Mouse (Mus musculus) heart, embryonic 14.5 days (tissue): ENCODE data around the gene Pank4. TPM values are rescaled to one million over a fixed set of nuclear protein-coding genes. Genes with fewer than 3 reads are reported as not detected.
A peak's percentile ranks its signal among the peaks of the same experiment; 100 is the strongest.

Source experiments
- ATAC-seq: fragments of 200-750 bp; cut with Nextera tagmentation; 2 replicates; pipeline ENCODE4 v1.8.0; 2017; ENCODE audit warnings: low read depth, moderate TSS enrichment; ENCODE audit not compliant: insufficient number of reproducible peaks, insufficient read depth, low FRiP score
- H3K27ac ChIP-seq, 2 experiments: fragments of 200-500 bp in 1 of 2; fragments of 300-500 bp in 1 of 2; sonication (generic) in 1 of 2; replicated peaks in 1 of 2; 2 replicates each; pipeline ENCODE4 v1.5.1; 2012 to 2014; ENCODE audit warnings: low read depth in 2 of 2, low read length in 2 of 2, control low read depth in 1 of 2, mild to moderate bottlenecking in 1 of 2, mixed read lengths in 1 of 2; ENCODE audit not compliant: control insufficient read depth in 1 of 2, insufficient read depth in 1 of 2
- H3K27me3 ChIP-seq: fragments of 300-500 bp; sonication (generic); 2 replicates; pipeline ENCODE4 v1.6.1; 2014; ENCODE audit warnings: mild to moderate bottlenecking, low read length, control low read depth; ENCODE audit not compliant: control insufficient read depth, insufficient read depth
- H3K36me3 ChIP-seq: fragments of 300-500 bp; sonication (generic); 2 replicates; pipeline ENCODE4 v1.6.1; 2014; ENCODE audit warnings: mild to moderate bottlenecking, control low read depth, low read length, mixed read lengths; ENCODE audit not compliant: control insufficient read depth, insufficient read depth
- H3K4me1 ChIP-seq, 2 experiments: fragments of 200-500 bp in 1 of 2; fragments of 300-500 bp in 1 of 2; sonication (generic) in 1 of 2; 2 replicates each; pipeline ENCODE4 v1.6.1; 2012 to 2014; ENCODE audit warnings: low read length in 2 of 2, control low read depth in 1 of 2, mixed read lengths in 1 of 2; ENCODE audit not compliant: control insufficient read depth in 2 of 2, insufficient read depth in 2 of 2
- H3K4me2 ChIP-seq: fragments of 300-500 bp; sonication (generic); 2 replicates; pipeline ENCODE4 v1.6.1; 2014; ENCODE audit warnings: mild to moderate bottlenecking, low read length
- H3K4me3 ChIP-seq, 2 experiments: fragments of 200-500 bp in 1 of 2; fragments of 300-500 bp in 1 of 2; sonication (generic) in 1 of 2; 2 replicates each; pipeline ENCODE4 v1.5.1; 2012 to 2014; ENCODE audit warnings: low read length in 2 of 2, mild to moderate bottlenecking in 2 of 2, control low read depth in 1 of 2, low read depth in 1 of 2, moderate library complexity in 1 of 2; ENCODE audit not compliant: control insufficient read depth in 1 of 2, insufficient read depth in 1 of 2
- H3K9ac ChIP-seq: fragments of 300-500 bp; sonication (generic); 2 replicates; pipeline ENCODE4 v1.6.1; 2014; ENCODE audit warnings: mild to moderate bottlenecking, low read length
- H3K9me3 ChIP-seq: fragments of 300-500 bp; sonication (generic); 2 replicates; pipeline ENCODE4 v1.6.1; 2016; ENCODE audit warnings: low read length, control low read depth; ENCODE audit not compliant: control insufficient read depth
- WGBS: fragments of 180-500 bp; shearing (Covaris S2); extraction: QIAGEN DNeasy Blood & Tissue Kit; methylation state at CpG from one replicate; pipeline ENCODE4 v1.1.7; 2014; 5-methylcytosine and 5-hydroxymethylcytosine counted together
- polyA plus RNA-seq: library from polyadenylated mRNA; unstranded; fragments of >200 nt; fragmentation: Nextera tagmentation; extraction: Ambion mirVana; gene quantifications from 2 replicates; pipeline ENCODE4 v1.2.1, GENCODE M21; 2014

Gene Pank4
- polyA plus RNA-seq, 1 experiment from 2014 or later, result 42.1 TPM

- H3K4me1 ChIP-seq, result peaks cover 33 to 60% of the 10 kb centered on the region in 2 experiments
- no peaks in the 10 kb centered on the region for H3K9me3 ChIP-seq
- peaks cover 57% of the 10 kb centered on the region for H3K27me3 ChIP-seq
- H3K27ac ChIP-seq, result no peak overlapping the region
- no peak overlapping the region for H3K4me2 ChIP-seq
- no peak for ATAC-seq
- WGBS, result 77% methylated on average over 7 of the region's 7 CpGs
- H3K36me3 ChIP-seq, result peaks cover 10% of the 10 kb centered on the region; the same call in 1 of the 2 replicates
- H3K9ac ChIP-seq, result no peak overlapping the region
- H3K4me3 ChIP-seq, result no peak overlapping the region
Measured at GRCm38 (mm10) chr4:154962683-154963082, 1.2 kb upstream of the Pank4 start.

- Histone ChIP-seq H3K9me3 (no peaks in the 10 kb centered on the region), H3K4me2 (peak overlapping the region; percentile 71), H3K36me3 (peaks cover 11% of the 10 kb centered on the region; the same call in 1 of the 2 replicates), H3K4me1 (peaks cover 31 to 61% of the 10 kb centered on the region in 2 experiments), H3K27ac (no peak overlapping the region; a peak in 1 of 4 replicates), H3K27me3 (peaks cover 50% of the 10 kb centered on the region), H3K4me3 (peak overlapping the region; percentile 82 to 96), H3K9ac (peak overlapping the region; percentile 84)
- ATAC-seq, result no peak
- 41% methylated on average over 11 of the region's 11 CpGs for WGBS
Measured at GRCm38 (mm10) chr4:154963190-154963836, 610 bp upstream of the Pank4 start.

- Histone ChIP-seq H3K4me2 (peak overlapping the region; percentile 71), H3K27ac (peak overlapping the region; percentile 81 to 89), H3K4me1 (peaks cover 30 to 59% of the 10 kb centered on the region in 2 experiments), H3K36me3 (peaks cover 20% of the 10 kb centered on the region), H3K9me3 (no peaks in the 10 kb centered on the region), H3K27me3 (peaks cover 36% of the 10 kb centered on the region), H3K4me3 (peak overlapping the region; percentile 82 to 96), H3K9ac (peak overlapping the region; percentile 84)
- under 1% methylated on average over 36 of the region's 36 CpGs for WGBS
- ATAC-seq, result no peak; the same call in none of the 2 replicates
Measured at GRCm38 (mm10) chr4:154964581-154965235, 785 bp downstream of the Pank4 start.

GRCm38 (mm10) chr4:154965856-154966255, 1.9 kb downstream of the Pank4 start:
- 67% methylated on average over 3 of the region's 3 CpGs for WGBS

GRCm38 (mm10) chr4:154967173-154967572, 3.2 kb downstream of the Pank4 start:
- H3K27me3 ChIP-seq, result peaks cover 12% of the 10 kb centered on the region
- H3K27ac ChIP-seq, result peak overlapping the region in 1 of 2 experiments; percentile 48; a peak in 1 of 4 replicates
- peaks cover 28 to 45% of the 10 kb centered on the region in 2 experiments for H3K4me1 ChIP-seq
- no peak for ATAC-seq
- H3K36me3 ChIP-seq, result peaks cover 45% of the 10 kb centered on the region
- H3K4me3 ChIP-seq, result no peak overlapping the region
- no peaks in the 10 kb centered on the region for H3K9me3 ChIP-seq
- no peak overlapping the region for H3K4me2 ChIP-seq
- H3K9ac ChIP-seq, result no peak overlapping the region
- WGBS, result 66% methylated on average over 5 of the region's 5 CpGs

More at GRCm38 (mm10) chr4:154965856-154966255, 1.9 kb downstream of the Pank4 start:
- H3K4me1 ChIP-seq, result peaks cover 30 to 53% of the 10 kb centered on the region in 2 experiments
- peak overlapping the region; percentile 71 for H3K4me2 ChIP-seq
- peak overlapping the region; percentile 45 for H3K9ac ChIP-seq
- no peaks in the 10 kb centered on the region for H3K9me3 ChIP-seq
- peaks cover 32% of the 10 kb centered on the region for H3K36me3 ChIP-seq
- peak overlapping the region in 1 of 2 experiments; percentile 48; a peak in 3 of 4 replicates for H3K27ac ChIP-seq
- ATAC-seq, result no peak
- H3K27me3 ChIP-seq, result peaks cover 25% of the 10 kb centered on the region
- peak overlapping the region in 1 of 2 experiments; percentile 82; a peak in 1 of 4 replicates for H3K4me3 ChIP-seq

- Histone ChIP-seq H3K36me3 (peaks cover 90% of the 10 kb centered on the region), H3K4me2 (no peak overlapping the region), H3K27me3 (no peaks in the 10 kb centered on the region), H3K4me1 (peaks cover 2 to 9% of the 10 kb centered on the region in 2 experiments; a peak in 2 of 4 replicates), H3K4me3 (no peak overlapping the region), H3K9me3 (no peaks in the 10 kb centered on the region), H3K9ac (no peak overlapping the region), H3K27ac (no peak overlapping the region)
- ATAC-seq, result no peak
- WGBS, result 93% methylated on average over 12 of the region's 12 CpGs
Measured at GRCm38 (mm10) chr4:154972546-154972945, 8.6 kb downstream of the Pank4 start.

GRCm38 (mm10) chr4:154974163-154974611, 10.3 kb downstream of the Pank4 start:
- no peak for ATAC-seq
- no peak overlapping the region for H3K27ac ChIP-seq
- H3K4me3 ChIP-seq, result no peak overlapping the region
- H3K4me1 ChIP-seq, result no peaks in the 10 kb centered on the region
- peaks cover 100% of the 10 kb centered on the region for H3K36me3 ChIP-seq
- H3K9me3 ChIP-seq, result no peaks in the 10 kb centered on the region
- H3K27me3 ChIP-seq, result no peaks in the 10 kb centered on the region
- no peak overlapping the region for H3K9ac ChIP-seq
- no peak overlapping the region for H3K4me2 ChIP-seq
- WGBS, result 85% methylated on average over 11 of the region's 11 CpGs
